Mouse (Mus musculus) heart, embryonic 14.5 days (tissue): ENCODE results near the gene Rtf2. TPM values are rescaled to one million over a fixed set of nuclear protein-coding genes. Genes with fewer than 3 reads are reported as not detected.

ENCODE experiments used
- ATAC-seq: fragments of 200-750 bp; cut with Nextera tagmentation; 2 replicates; pipeline ENCODE4 v1.8.0; 2017; ENCODE audit warnings: low read depth, moderate TSS enrichment; ENCODE audit not compliant: insufficient number of reproducible peaks, insufficient read depth, low FRiP score
- H3K27ac ChIP-seq, 2 experiments: fragments of 200-500 bp in 1 of 2; fragments of 300-500 bp in 1 of 2; sonication (generic) in 1 of 2; replicated peaks in 1 of 2; 2 replicates each; pipeline ENCODE4 v1.5.1; 2012 to 2014; ENCODE audit warnings: low read depth in 2 of 2, low read length in 2 of 2, control low read depth in 1 of 2, mild to moderate bottlenecking in 1 of 2, mixed read lengths in 1 of 2; ENCODE audit not compliant: control insufficient read depth in 1 of 2, insufficient read depth in 1 of 2
- H3K27me3 ChIP-seq: fragments of 300-500 bp; sonication (generic); 2 replicates; pipeline ENCODE4 v1.6.1; 2014; ENCODE audit warnings: mild to moderate bottlenecking, low read length, control low read depth; ENCODE audit not compliant: control insufficient read depth, insufficient read depth
- H3K36me3 ChIP-seq: fragments of 300-500 bp; sonication (generic); 2 replicates; pipeline ENCODE4 v1.6.1; 2014; ENCODE audit warnings: mild to moderate bottlenecking, control low read depth, low read length, mixed read lengths; ENCODE audit not compliant: control insufficient read depth, insufficient read depth
- H3K4me1 ChIP-seq, 2 experiments: fragments of 200-500 bp in 1 of 2; fragments of 300-500 bp in 1 of 2; sonication (generic) in 1 of 2; 2 replicates each; pipeline ENCODE4 v1.6.1; 2012 to 2014; ENCODE audit warnings: low read length in 2 of 2, control low read depth in 1 of 2, mixed read lengths in 1 of 2; ENCODE audit not compliant: control insufficient read depth in 2 of 2, insufficient read depth in 2 of 2
- H3K4me2 ChIP-seq: fragments of 300-500 bp; sonication (generic); 2 replicates; pipeline ENCODE4 v1.6.1; 2014; ENCODE audit warnings: mild to moderate bottlenecking, low read length
- H3K4me3 ChIP-seq, 2 experiments: fragments of 200-500 bp in 1 of 2; fragments of 300-500 bp in 1 of 2; sonication (generic) in 1 of 2; 2 replicates each; pipeline ENCODE4 v1.5.1; 2012 to 2014; ENCODE audit warnings: low read length in 2 of 2, mild to moderate bottlenecking in 2 of 2, control low read depth in 1 of 2, low read depth in 1 of 2, moderate library complexity in 1 of 2; ENCODE audit not compliant: control insufficient read depth in 1 of 2, insufficient read depth in 1 of 2
- H3K9ac ChIP-seq: fragments of 300-500 bp; sonication (generic); 2 replicates; pipeline ENCODE4 v1.6.1; 2014; ENCODE audit warnings: mild to moderate bottlenecking, low read length
- H3K9me3 ChIP-seq: fragments of 300-500 bp; sonication (generic); 2 replicates; pipeline ENCODE4 v1.6.1; 2016; ENCODE audit warnings: low read length, control low read depth; ENCODE audit not compliant: control insufficient read depth
- WGBS: fragments of 180-500 bp; shearing (Covaris S2); extraction: QIAGEN DNeasy Blood & Tissue Kit; methylation state at CpG from one replicate; pipeline ENCODE4 v1.1.7; 2014; 5-methylcytosine and 5-hydroxymethylcytosine counted together
- polyA plus RNA-seq: library from polyadenylated mRNA; unstranded; fragments of >200 nt; fragmentation: Nextera tagmentation; extraction: Ambion mirVana; gene quantifications from 2 replicates; pipeline ENCODE4 v1.2.1, GENCODE M21; 2014

The Rtf2 gene
- polyA plus RNA-seq, 1 experiment from 2014 or later: 48.3 TPM

DNA sequence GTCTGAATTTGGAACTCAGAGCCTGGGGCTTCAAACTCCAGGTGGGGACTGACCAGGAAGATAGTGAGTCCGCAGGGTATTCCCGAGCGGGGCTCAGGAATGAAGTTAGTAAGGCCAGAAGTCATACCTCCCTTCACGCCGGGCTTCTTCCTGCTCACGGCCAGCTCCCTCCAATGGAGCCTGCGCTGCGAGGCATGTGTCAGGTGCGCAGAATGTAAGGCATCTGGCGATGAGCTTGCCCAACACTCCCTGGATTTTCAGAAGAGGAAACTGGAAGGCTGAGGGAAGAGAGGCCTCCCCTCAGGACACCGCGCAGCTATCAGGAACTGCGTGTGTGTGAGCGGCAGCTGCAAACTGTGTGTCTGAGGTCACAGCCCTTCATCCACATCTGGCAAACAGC, 61.8 kb downstream of the Rtf2 start:
- no peak overlapping the region for H3K4me3 ChIP-seq
- H3K27me3 ChIP-seq: no peaks in the 10 kb centered on the region
- no peaks in the 10 kb centered on the region for H3K4me1 ChIP-seq
- no peak for ATAC-seq
- no peak overlapping the region for H3K27ac ChIP-seq
- WGBS: 50% methylated on average over 14 of the region's 14 CpGs
- no peaks in the 10 kb centered on the region for H3K9me3 ChIP-seq
- no peak overlapping the region for H3K4me2 ChIP-seq
- H3K36me3 ChIP-seq: no peaks in the 10 kb centered on the region
- H3K9ac ChIP-seq: no peak overlapping the region

DNA sequence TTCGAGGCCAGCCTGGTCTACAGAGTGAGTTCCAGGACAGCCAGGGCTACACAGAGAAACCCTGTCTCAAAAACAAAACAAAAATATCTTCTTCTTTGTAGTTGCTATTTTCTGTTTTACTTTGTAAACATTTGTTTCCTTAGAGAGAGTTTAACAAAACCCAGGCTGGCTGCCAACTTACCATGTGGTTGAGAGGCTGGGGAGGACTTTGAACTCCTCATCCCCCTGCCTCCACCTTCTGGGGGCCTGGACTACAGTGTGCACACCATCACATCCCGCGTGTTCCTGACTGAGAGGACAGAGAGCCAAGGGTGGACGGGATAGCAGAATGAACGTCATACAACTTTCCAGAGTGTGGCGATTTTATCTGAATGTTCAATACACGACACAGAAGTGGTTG, 65.8 kb downstream of the Rtf2 start:
- no peaks in the 10 kb centered on the region for H3K9me3 ChIP-seq
- H3K36me3 ChIP-seq: no peaks in the 10 kb centered on the region
- no peak overlapping the region for H3K4me2 ChIP-seq
- no peak overlapping the region for H3K27ac ChIP-seq
- H3K4me3 ChIP-seq: no peak overlapping the region
- H3K27me3 ChIP-seq: no peaks in the 10 kb centered on the region
- H3K9ac ChIP-seq: no peak overlapping the region
- no peaks in the 10 kb centered on the region for H3K4me1 ChIP-seq
- no peak for ATAC-seq
- 80% methylated on average over 7 of the region's 7 CpGs for WGBS

- Histone ChIP-seq H3K27me3 (no peaks in the 10 kb centered on the region), H3K36me3 (no peaks in the 10 kb centered on the region), H3K27ac (no peak overlapping the region), H3K4me2 (no peak overlapping the region), H3K4me3 (no peak overlapping the region), H3K9me3 (no peaks in the 10 kb centered on the region), H3K9ac (no peak overlapping the region), H3K4me1 (no peaks in the 10 kb centered on the region)
- 82% methylated on average over 15 of the region's 15 CpGs for WGBS
- no peak for ATAC-seq
Measured at GRCm38 (mm10) chr2:172510056-172510712, 69.8 kb downstream of the Rtf2 start.

- Histone ChIP-seq H3K9ac (no peak overlapping the region), H3K9me3 (no peaks in the 10 kb centered on the region), H3K36me3 (no peaks in the 10 kb centered on the region), H3K27ac (no peak overlapping the region), H3K4me1 (no peaks in the 10 kb centered on the region), H3K27me3 (no peaks in the 10 kb centered on the region), H3K4me2 (no peak overlapping the region), H3K4me3 (no peak overlapping the region)
- no peak for ATAC-seq
- WGBS: 38% methylated on average over 3 of the region's 3 CpGs
Measured at GRCm38 (mm10) chr2:172510899-172511298, 70.5 kb downstream of the Rtf2 start.

DNA sequence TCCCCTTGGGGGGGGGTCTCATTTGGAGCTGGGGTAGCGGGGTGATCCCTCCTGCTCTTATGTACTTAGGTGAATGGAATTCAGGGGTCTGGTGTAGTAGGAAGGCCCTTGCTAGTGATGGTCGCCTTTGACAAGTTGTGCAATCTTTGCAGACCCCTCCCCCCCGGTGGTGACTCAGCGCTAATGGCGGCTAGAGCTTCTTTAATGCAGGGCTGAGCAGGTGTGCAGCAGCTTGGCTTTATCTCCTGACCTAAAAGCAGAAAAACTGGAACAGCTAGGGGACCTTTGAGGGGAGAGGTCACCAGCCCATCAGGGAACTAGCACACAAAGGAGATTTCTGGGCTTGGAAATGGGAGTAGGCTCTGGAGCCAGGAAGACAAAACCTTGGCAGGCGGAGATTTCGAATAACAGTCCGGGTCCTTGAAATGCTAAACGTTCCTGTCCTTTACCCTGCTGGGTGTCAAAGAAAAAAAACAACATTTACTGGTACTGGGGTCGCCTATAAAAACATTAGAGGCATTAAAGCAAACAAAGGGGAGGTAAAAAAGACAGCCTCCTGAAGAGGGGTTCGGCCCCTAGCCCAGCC, 76.1 kb downstream of the Rtf2 start:
- Histone ChIP-seq H3K9ac (no peak overlapping the region), H3K4me2 (no peak overlapping the region), H3K9me3 (no peaks in the 10 kb centered on the region), H3K36me3 (no peaks in the 10 kb centered on the region), H3K4me1 (no peaks in the 10 kb centered on the region; a peak in 1 of 4 replicates), H3K4me3 (no peak overlapping the region), H3K27me3 (0 out of 2 replicates have a peak, but pooled peaks cover 3% of the 10 kb centered on the region), H3K27ac (no peak overlapping the region)
- ATAC-seq: no peak
- 33% methylated on average over 11 of the region's 11 CpGs for WGBS

Other genes starting within 250 kb of the Rtf2 start
- not detected in 2 replicates for gene Mc3r, start 192.1 kb upstream of the Rtf2 start, polyA plus RNA-seq
- 10.4 and 13.1 TPM in 2 replicates for gene Fam210b, start 95.0 kb upstream of the Rtf2 start, polyA plus RNA-seq
- 79.0 and 88.9 TPM in 2 replicates for gene Aurka, start 70.0 kb upstream of the Rtf2 start, polyA plus RNA-seq
- 28.1 and 30.3 TPM in 2 replicates for gene Cstf1, start 69.9 kb upstream of the Rtf2 start, polyA plus RNA-seq
- 0.27 and 0.30 TPM in 2 replicates for gene Cass4, start 46.8 kb upstream of the Rtf2 start, polyA plus RNA-seq
- 0.61 and 0.71 TPM in 2 replicates for gene Gcnt7, start 18.0 kb downstream of the Rtf2 start, polyA plus RNA-seq
- 0.31 TPM in 1 of 2 replicates, not detected in the other for gene Fam209, start 32.0 kb downstream of the Rtf2 start, polyA plus RNA-seq
- not detected in 2 replicates for gene Tfap2c, start 109.0 kb downstream of the Rtf2 start, polyA plus RNA-seq